Mouse (Mus musculus): ENCODE data around the gene Ranbp1. TPM values are rescaled to one million over a fixed set of nuclear protein-coding genes. Genes with fewer than 3 reads are reported as not detected.
"Not testable (repeated sequence)": the region's sequence is repeated elsewhere in the genome, so short reads cannot be mapped to it uniquely, and the experiment has no call there.

The Ranbp1 gene
- total RNA-seq, 2 experiments from 2014 or later: 52.4 to 72.0 TPM

DNA sequence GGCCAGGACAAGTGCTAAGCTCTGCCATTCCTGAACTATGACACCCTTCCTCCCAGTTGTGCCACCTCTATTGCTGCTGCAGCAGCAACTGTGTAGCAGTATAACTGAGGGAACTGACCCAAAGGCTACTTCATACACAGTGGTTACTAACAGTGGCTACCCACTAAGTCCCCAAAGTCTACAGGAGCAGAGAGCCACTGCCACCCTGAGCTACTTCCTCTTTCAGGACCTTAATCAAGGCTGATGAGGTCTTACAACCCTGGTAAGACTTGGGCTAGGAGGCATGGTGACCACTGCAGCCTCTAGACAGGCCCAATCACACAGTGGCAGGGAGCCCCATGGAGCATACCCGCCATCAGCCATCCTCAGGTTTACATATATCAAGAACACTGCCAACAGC is 46.5 kb downstream of the Ranbp1 start:
- no peak for DNase-seq

DNA sequence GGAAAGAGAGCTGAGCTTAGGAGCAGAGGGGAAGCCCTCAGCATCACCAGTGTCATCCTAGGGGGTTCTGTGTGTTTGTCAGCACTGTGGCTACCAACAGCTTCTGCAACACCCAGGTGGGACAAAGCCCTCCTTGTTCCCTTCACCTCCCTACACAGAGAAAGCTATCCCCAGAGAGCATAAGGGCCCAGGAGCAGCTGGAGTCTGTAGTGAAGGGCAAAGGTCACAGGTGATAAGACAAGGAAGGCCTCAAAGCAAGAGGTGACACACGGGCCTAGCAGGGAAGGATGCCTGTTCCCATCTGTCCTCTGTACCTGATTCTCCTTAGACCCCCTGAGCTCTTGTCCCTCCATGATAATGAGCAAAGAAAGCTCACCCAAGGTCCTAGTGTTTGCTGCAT is 46.9 kb downstream of the Ranbp1 start:
- no peak for DNase-seq

DNA sequence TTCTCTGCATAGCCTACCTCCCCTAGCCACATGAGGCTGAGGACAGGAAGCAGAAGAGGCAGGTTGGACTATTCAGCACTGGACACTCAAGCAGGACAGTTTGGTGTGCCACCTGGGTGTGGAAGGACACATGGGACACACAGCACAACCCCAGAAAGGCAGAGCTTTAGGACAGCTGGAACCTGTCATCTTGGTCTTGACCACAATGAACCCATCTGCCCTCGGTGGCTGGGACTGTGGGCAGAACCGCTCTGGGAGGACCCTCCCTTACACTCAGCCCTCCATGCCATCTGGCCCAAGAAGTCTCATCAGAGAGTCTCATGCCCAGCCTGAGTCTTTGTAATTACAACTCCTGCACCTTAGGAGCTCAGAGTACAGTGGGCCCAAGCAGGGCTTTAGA is 48.5 kb downstream of the Ranbp1 start:
- no peak for DNase-seq

DNA sequence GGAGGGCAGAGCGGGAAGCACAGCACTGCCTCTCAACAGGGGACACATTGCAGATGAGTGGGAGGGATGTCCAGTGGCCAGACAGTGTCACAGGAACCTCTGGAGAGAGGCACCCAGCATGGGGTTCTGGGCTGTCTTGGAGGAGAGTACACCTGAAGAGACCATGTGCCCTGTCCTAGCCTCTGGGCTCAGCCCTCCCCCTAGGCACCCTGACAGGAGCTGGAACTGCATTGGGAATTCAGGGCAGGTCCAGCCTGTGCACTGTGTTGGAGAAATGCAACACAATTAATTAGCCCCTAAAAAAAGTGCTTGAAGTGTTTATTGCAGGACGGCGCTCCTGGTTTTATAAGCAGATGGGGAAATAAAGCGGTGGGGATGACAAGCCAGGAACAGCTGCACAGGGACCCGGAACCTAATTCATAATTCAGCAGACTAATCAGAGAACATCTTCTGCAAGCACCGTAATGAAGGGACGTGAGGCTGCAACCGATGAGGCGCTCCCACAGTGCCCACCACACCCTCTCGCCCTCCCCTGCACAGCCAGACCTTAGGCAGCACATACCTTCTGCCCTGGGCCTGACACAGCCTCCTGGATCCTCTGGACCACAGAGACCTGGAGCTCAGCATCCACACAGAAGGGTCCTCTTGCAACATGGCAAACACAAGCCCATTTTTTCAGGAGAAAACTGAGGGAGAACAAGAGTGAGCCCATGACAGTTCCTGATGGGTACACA is 50.0 kb downstream of the Ranbp1 start:
- no peak for DNase-seq

GRCm38 (mm10) chr16:18197881-18198280 is 50.7 kb downstream of the Ranbp1 start:
- DNase-seq: no peak

DNA sequence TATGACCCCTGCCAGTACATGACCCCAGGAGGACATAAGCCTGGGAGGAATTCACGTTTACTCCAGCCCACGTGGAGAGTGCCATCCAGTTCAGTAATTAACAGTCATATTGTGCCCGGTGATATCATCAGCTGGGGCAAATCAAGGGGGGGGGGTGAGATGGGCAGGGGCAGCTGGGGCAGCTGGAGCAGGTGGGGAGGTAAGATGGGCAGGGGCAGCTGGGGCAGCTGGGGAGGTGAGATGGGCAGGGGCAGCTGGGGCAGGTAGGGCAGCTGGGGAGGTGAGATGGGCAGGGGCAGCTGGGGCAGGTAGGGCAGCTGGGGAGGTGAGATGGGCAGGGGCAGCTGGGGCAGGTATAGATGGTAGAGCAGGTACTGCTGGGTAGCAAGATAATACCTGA is 53.0 kb downstream of the Ranbp1 start:
- not testable (repeated sequence) for DNase-seq

DNA sequence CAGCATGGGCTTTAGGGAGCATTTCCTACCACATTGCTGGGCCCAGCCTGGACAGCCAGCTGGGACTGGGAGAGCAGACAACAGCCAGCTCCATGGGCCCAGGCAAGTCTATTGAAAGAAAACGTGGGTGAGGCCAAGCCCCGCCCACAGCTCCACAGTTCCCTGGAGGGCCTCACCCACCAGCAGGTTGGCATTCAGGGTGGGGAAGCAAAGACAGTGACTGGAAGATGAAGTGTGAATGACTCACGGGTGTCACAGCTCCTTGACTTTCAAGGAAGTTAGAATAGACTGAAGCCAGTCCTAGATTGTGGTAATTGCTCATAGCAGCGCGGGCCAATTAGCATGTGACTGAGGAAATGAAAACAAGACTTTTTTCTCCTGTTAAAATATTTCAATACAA is 53.5 kb downstream of the Ranbp1 start:
- no peak for DNase-seq

DNA sequence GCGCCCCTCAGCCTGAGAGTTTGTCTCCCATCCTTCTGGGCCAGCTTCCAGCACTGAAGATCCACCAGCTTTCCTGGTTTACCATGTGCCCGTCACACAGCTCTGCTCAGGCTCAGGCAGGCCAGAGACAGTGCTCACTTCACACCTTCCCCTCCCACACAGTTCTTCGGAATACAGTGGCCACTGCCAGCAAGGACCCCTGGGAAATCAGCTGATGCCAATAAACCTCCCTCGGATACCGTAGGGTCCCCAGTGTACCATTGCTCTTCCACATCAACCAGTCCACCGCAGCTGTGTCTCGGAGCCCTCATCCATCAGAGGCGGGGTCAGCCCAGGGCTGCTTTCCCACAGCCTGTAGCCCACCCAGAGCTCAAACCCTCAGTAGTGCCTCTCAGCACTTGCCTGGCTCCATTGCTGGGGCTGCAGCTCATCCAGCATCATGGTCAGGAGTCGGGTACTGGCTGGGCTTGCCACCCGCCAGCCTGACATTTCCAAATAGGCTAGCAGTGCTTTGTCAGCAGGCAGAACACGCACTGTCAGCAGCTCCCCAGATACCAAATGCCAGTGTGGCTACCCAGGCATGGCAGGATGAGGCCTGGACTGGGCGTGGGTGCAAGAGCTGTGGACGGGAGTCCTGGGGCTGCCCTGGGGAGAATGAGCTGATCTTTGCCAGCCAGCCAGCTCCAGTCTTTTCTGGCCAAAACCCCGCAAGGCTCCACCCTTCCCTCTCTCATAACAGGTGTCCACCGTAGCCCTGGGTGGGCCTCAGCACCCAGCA is 54.1 kb downstream of the Ranbp1 start:
- peak; percentile 25 for DNase-seq

- no peak for DNase-seq
Measured at GRCm38 (mm10) chr16:18191006-18191405, 57.5 kb downstream of the Ranbp1 start.

Small RNA genes lying within 50 kb of the gene (microRNA-seq; reads per million reads assigned to microRNA genes)
- gene Gm24572 (0 to 0.25 reads per million in 2 experiments), gene Mir1306 (53.5 to 106 reads per million in 2 experiments)

Other genes with a start within 250 kb of the Ranbp1 start
- 10 to 100 TPM; 25.8 to 28.8 TPM for gene Dgcr6, start 195.9 kb downstream of the Ranbp1 start, total RNA-seq (2021)
- 1 to 10 TPM; 2.6 to 3.8 TPM for gene Prodh, start 158.5 kb downstream of the Ranbp1 start, total RNA-seq (2021)
- gene Rtn4r, start 121.1 kb downstream of the Ranbp1 start, total RNA-seq (2021): under 1 TPM; 0.38 to 0.52 TPM
- not detected for gene Ccdc188, start 30.9 kb downstream of the Ranbp1 start, total RNA-seq (2021)
- 10 to 100 TPM; 26.3 to 29.7 TPM for gene Zdhhc8, start 13.6 kb downstream of the Ranbp1 start, total RNA-seq (2021)
- gene Trmt2a, start 53 bp downstream of the Ranbp1 start, total RNA-seq (2021): 10 to 100 TPM; 15.3 to 21.2 TPM
- gene Gm49776, start 9.6 kb upstream of the Ranbp1 start, total RNA-seq (2021): not detected
- gene Dgcr8, start 40.5 kb upstream of the Ranbp1 start, total RNA-seq (2021): 10 to 100 TPM; 23.6 to 33.4 TPM
- 10 to 100 TPM; 11.9 to 12.6 TPM for gene Tango2, start 99.4 kb upstream of the Ranbp1 start, total RNA-seq (2021)
- 10 to 100 TPM; 16.4 to 27.9 TPM for gene Arvcf, start 99.5 kb upstream of the Ranbp1 start, total RNA-seq (2021)
- 10 to 100 TPM; 12.9 to 13.6 TPM for gene Txnrd2, start 177.7 kb upstream of the Ranbp1 start, total RNA-seq (2021)
- 10 to 100 TPM; 44.1 to 47.3 TPM for gene Comt, start 178.1 kb upstream of the Ranbp1 start, total RNA-seq (2021)
- 1 to 10 TPM; 4.3 to 4.6 TPM for gene Gnb1l, start 250.0 kb upstream of the Ranbp1 start, total RNA-seq (2021)